Mouse (Mus musculus): ENCODE measurements around the gene Dock7. TPM values are rescaled to one million over a fixed set of nuclear protein-coding genes. Genes with fewer than 3 reads are reported as not detected.

Dock7 gene
- polyA plus RNA-seq, 1 experiment = 128 TPM

- DNase-seq (ENCODE audit: low spot score) = no peak
These were observed 210.5 kb downstream of the Dock7 start for GRCm38 (mm10) chr4:98910246-98910645.

- DNase-seq (ENCODE audit: low spot score) = no peak
These were observed 233.6 kb downstream of the Dock7 start for GRCm38 (mm10) chr4:98887148-98887547.

Other genes starting within 250 kb of the Dock7 start
- 14.0 and 17.0 TPM in 2 replicates for gene Usp1, start 197.1 kb downstream of the Dock7 start, polyA plus RNA-seq (2012; rRNA removed)
- 0.04 TPM in 1 of 2 replicates, not detected in the other for gene Angptl3, start 90.0 kb downstream of the Dock7 start, polyA plus RNA-seq (2012; rRNA removed)
- 11.1 and 13.4 TPM in 2 replicates for gene Atg4c, start 73.0 kb upstream of the Dock7 start, polyA plus RNA-seq (2012; rRNA removed)
- 0.98 and 1.4 TPM in 2 replicates for gene Gm12689, start 175.0 kb upstream of the Dock7 start, polyA plus RNA-seq (2012; rRNA removed)